Mouse (Mus musculus): ENCODE results near the gene C3.

- TF ChIP-seq CTCF (IDR thresholded peaks at IDR 0.05; ENCODE audit: low read depth): peak; percentile 92
- no peak for TF ChIP-seq EP300 (optimal IDR thresholded peaks at IDR 0.05)
Measured at GRCm38 (mm10) chr17:57248201-57248699, 20.3 kb upstream of the C3 start, which contains the start of gene Gpr108.

Data from stomach, postnatal 0 days (tissue).